Mouse (Mus musculus) MEL (cell line): ENCODE data around the gene Pttg1ip.
A peak's percentile ranks its signal among the peaks of the same experiment; 100 is the strongest.

Experiments
- CTCF ChIP-seq, 3 experiments: IDR thresholded peaks in 2 of 3; conservative IDR thresholded peaks in 1 of 3; 2 replicates each; pipeline ENCODE4 v1.5.1; 2011 to 2012; ENCODE audit warnings: low read length in 3 of 3, low read depth in 2 of 3, mild to moderate bottlenecking in 2 of 3, improper control_type of control experiment in 1 of 3, inconsistent platforms in 1 of 3, mixed read lengths in 1 of 3, moderate library complexity in 1 of 3; ENCODE audit not compliant: control insufficient read depth in 1 of 3, insufficient read depth in 1 of 3, poor library complexity in 1 of 3, severe bottlenecking in 1 of 3
- EP300 ChIP-seq, 2 experiments: IDR thresholded peaks; 2 replicates each; pipeline ENCODE4 v1.6.1; 2011; ENCODE audit warnings: improper control_type of control experiment in 2 of 2, low read length in 2 of 2, low read depth in 1 of 2, mild to moderate bottlenecking in 1 of 2
- ETS1 ChIP-seq: IDR thresholded peaks from 2 replicates; pipeline ENCODE4 v1.6.1; 2012; ENCODE audit warnings: low read depth, mild to moderate bottlenecking, inconsistent platforms, low read length, improper control_type of control experiment, moderate library complexity
- KAT2A ChIP-seq: conservative IDR thresholded peaks from 2 replicates; pipeline ENCODE4 v1.6.1; 2012; ENCODE audit warnings: low read depth, low read length, improper control_type of control experiment, inconsistent platforms
- NELFE ChIP-seq: IDR thresholded peaks from 2 replicates; pipeline ENCODE4 v1.6.1; 2011; ENCODE audit warnings: low read depth, low read length, improper control_type of control experiment
- POLR2A ChIP-seq, 2 experiments: IDR thresholded peaks; 2 replicates each; pipeline ENCODE4 v1.6.1; 2011 to 2012; ENCODE audit warnings: low read length in 2 of 2, mild to moderate bottlenecking in 2 of 2, control low read depth in 1 of 2, improper control_type of control experiment in 1 of 2, low read depth in 1 of 2, moderate library complexity in 1 of 2; ENCODE audit not compliant: control insufficient read depth in 1 of 2, insufficient read depth in 1 of 2, poor library complexity in 1 of 2
- RAD21 ChIP-seq: IDR thresholded peaks from 2 replicates; pipeline ENCODE4 v1.6.1; 2011; ENCODE audit warnings: mild to moderate bottlenecking, low read depth, low read length, improper control_type of control experiment
- SMC3 ChIP-seq: IDR thresholded peaks from 2 replicates; pipeline ENCODE4 v1.6.1; 2011; ENCODE audit warnings: low read depth, low read length, improper control_type of control experiment
- TCF12 ChIP-seq: IDR thresholded peaks from 2 replicates; pipeline ENCODE4 v1.6.1; 2014; ENCODE audit warnings: low read depth, mild to moderate bottlenecking, inconsistent platforms, low read length, improper control_type of control experiment, moderate library complexity
- UBTF ChIP-seq: IDR thresholded peaks from 2 replicates; pipeline ENCODE4 v1.6.1; 2012; ENCODE audit warnings: low read depth, mild to moderate bottlenecking, inconsistent platforms, low read length, improper control_type of control experiment, moderate library complexity, borderline replicate concordance; ENCODE audit not compliant: insufficient read depth
- USF1 ChIP-seq: IDR thresholded peaks from 2 replicates; pipeline ENCODE4 v1.6.1; 2014; ENCODE audit warnings: low read depth, mild to moderate bottlenecking, inconsistent platforms, low read length, improper control_type of control experiment, moderate library complexity
- ZKSCAN1 ChIP-seq: IDR thresholded peaks from 2 replicates; pipeline ENCODE4 v1.6.1; 2012; ENCODE audit warnings: low read depth, mild to moderate bottlenecking, inconsistent platforms, low read length, improper control_type of control experiment, moderate library complexity
- ZNF384 ChIP-seq: IDR thresholded peaks from 2 replicates; pipeline ENCODE4 v1.6.1; 2012; ENCODE audit warnings: low read depth, mild to moderate bottlenecking, inconsistent platforms, low read length, improper control_type of control experiment

DNA sequence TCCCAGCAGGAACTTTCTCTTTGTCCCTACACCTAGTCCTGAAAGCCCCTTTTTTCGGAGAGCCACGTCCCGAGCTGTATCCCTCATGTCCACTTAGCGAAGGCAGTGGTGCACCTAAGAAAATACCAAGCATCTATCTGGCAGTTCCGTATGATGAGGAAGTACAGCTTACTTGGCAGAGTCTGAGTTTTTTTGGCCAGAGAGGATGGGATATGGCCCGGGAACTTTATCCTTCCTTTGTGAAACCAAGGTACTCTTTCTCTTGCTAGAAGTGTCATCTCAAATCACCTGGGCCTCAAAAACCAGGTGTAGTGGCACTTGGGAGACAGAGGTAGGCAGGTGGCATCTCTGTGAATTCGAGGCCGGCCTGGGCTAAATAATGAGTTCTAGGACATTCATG, 40.0 kb downstream of the Pttg1ip start:
- TF ChIP-seq KAT2A (no peak), ZKSCAN1 (0 out of 2 replicates have a peak, but pooled peaks have one; percentile 37), USF1 (no peak), CTCF (IDR thresholded peaks at IDR 0.05 in 2 of 3, conservative IDR thresholded peaks at IDR 0.05 in 1 of 3; ENCODE audit: control insufficient read depth in 1 of 3, insufficient read depth in 1 of 3, low read depth in 2 of 3, low read length in 3 of 3, poor library complexity in 1 of 3, severe bottlenecking in 1 of 3) (no peak), POLR2A (IDR thresholded peaks at IDR 0.05; ENCODE audit: control insufficient read depth in 1 of 2, insufficient read depth in 1 of 2, low read depth in 1 of 2, low read length in 2 of 2, poor library complexity in 1 of 2) (no peak), UBTF (no peak), SMC3 (no peak), RAD21 (no peak), ZNF384 (no peak), ETS1 (no peak), EP300 (IDR thresholded peaks at IDR 0.05; ENCODE audit: low read depth in 1 of 2, low read length in 2 of 2) (0 out of 4 replicates have a peak, but pooled peaks of 1 of the 2 experiments have one; percentile 14), TCF12 (no peak), NELFE (no peak)
